Mouse (Mus musculus) stomach, embryonic 16.5 days (tissue): ENCODE results near the gene Tdgf1. TPM values are rescaled to one million over a fixed set of nuclear protein-coding genes. Genes with fewer than 3 reads are reported as not detected.

ENCODE experiments used
- ATAC-seq: fragments of 200-750 bp; cut with Nextera tagmentation; 2 replicates; pipeline ENCODE4 v1.8.0; 2017; ENCODE audit warnings: moderate number of reproducible peaks, moderate TSS enrichment; ENCODE audit not compliant: insufficient read depth, low FRiP score
- H3K27ac ChIP-seq: fragments of 300-500 bp; sonication (generic); 2 replicates; pipeline ENCODE4 v1.5.1; 2014; ENCODE audit warnings: low read length
- H3K27me3 ChIP-seq: fragments of 300-500 bp; sonication (generic); 2 replicates; pipeline ENCODE4 v1.6.1; 2014; ENCODE audit warnings: low read length, control low read depth, mixed read lengths; ENCODE audit not compliant: control insufficient read depth, insufficient read depth
- H3K36me3 ChIP-seq: fragments of 300-500 bp; sonication (generic); 2 replicates; pipeline ENCODE4 v1.6.1; 2014; ENCODE audit warnings: low read length; ENCODE audit not compliant: control insufficient read depth, insufficient read depth
- H3K4me1 ChIP-seq: fragments of 300-500 bp; sonication (generic); 2 replicates; pipeline ENCODE4 v1.6.1; 2014; ENCODE audit warnings: low read length, control low read depth, mixed read lengths; ENCODE audit not compliant: control insufficient read depth, insufficient read depth
- H3K4me2 ChIP-seq: fragments of 300-500 bp; sonication (generic); 2 replicates; pipeline ENCODE4 v1.6.1; 2014; ENCODE audit warnings: low read depth, low read length, mixed read lengths
- H3K4me3 ChIP-seq: fragments of 300-500 bp; sonication (generic); replicated peaks from 2 replicates; pipeline ENCODE4 v1.5.1; 2014; ENCODE audit warnings: mild to moderate bottlenecking, low read length
- H3K9ac ChIP-seq: fragments of 300-500 bp; sonication (generic); 2 replicates; pipeline ENCODE4 v1.6.1; 2014; ENCODE audit warnings: low read length
- H3K9me3 ChIP-seq: fragments of 300-500 bp; sonication (generic); replicated peaks from 2 replicates; pipeline ENCODE4 v1.6.1; 2016; ENCODE audit warnings: low read length, control low read depth; ENCODE audit not compliant: control insufficient read depth
- WGBS: fragments of 180-500 bp; shearing (Covaris S2); extraction: QIAGEN DNeasy Blood & Tissue Kit; methylation state at CpG from one replicate; pipeline ENCODE4 v1.1.7; 2014; 5-methylcytosine and 5-hydroxymethylcytosine counted together
- polyA plus RNA-seq: library from polyadenylated mRNA; unstranded; fragments of >200 nt; fragmentation: Nextera tagmentation; extraction: Ambion mirVana; gene quantifications from 2 replicates; pipeline ENCODE4 v1.2.1, GENCODE M21; 2015

The Tdgf1 gene
- polyA plus RNA-seq, 1 experiment from 2014 or later = not detected

DNA sequence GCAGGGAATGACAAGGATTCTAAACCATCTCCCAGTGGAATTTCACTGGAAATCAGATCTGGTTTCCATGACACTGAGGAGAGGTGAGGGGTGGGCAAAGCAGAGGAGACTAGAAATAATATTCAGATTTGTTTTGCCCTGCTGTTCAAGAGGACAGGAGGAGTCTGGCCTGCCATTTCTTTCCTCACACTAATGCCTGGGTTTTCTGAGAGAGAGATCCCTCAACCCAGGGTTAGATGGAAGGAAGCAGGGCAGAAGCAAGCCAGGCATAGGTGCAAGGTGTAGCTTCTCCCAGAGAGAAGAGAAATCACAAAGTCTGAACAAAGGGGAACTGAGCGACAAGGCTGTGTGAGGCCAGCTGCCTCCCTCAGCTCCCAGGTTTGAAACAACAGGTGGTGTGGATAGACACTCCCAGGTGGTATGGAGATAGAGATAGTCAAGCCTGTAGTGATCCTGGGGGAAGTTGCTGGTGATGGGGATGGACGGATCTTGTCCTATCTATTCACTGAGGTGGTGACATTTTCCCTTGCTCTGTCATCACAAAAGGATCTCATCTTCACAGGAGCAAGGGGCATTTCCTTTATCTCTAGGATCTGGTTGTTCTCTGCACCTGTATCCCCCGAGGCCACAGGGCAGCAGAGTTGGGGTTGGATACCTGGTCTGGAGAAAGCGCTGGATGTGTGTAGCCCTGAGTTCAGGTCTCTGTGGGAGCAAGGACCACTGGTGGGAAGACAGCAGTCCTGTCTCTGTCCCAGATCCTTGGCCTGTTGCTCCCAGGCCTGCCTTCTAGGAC lies 37.9 kb downstream of the Tdgf1 start:
- Histone ChIP-seq H3K9ac (no peak overlapping the region), H3K36me3 (no peaks in the 10 kb centered on the region), H3K4me3 (no peak overlapping the region), H3K9me3 (no peaks in the 10 kb centered on the region), H3K27me3 (no peaks in the 10 kb centered on the region), H3K4me1 (no peaks in the 10 kb centered on the region), H3K27ac (no peak overlapping the region), H3K4me2 (no peak overlapping the region)
- no peak for ATAC-seq
- WGBS = 73% methylated on average over 4 of the region's 4 CpGs

DNA sequence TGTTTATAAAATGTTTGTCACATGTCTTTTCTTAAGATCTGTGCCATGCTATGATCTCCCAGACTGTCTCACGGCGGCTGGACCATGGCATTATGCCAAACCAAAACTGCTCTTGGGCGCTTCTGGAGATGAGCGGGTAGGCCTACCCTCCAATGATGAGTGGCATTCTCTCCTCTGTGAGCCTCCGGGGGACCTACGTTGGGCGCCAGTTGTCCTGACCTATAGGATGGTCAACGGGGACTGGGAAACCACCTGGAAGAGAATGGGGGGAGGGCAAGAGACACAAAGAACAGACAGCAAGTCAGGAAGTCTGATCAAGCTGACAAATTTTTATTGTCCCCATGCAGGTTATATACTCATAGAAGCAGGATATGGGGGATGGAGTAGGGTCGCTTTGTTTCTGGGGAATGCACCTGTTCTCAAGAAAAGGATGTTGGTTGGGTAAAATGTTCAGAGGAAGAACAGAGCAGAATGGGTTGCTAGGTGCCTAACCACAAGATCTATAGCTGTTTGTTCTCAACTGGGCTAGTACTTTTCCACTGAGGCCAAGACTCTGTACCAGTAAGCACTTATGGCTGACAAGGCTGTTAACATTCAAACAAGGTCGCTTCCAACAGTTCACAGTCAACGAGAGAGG lies 38.6 kb downstream of the Tdgf1 start:
- H3K27ac ChIP-seq = no peak overlapping the region
- H3K4me2 ChIP-seq = no peak overlapping the region
- ATAC-seq = no peak
- 91% methylated on average over 11 of the region's 11 CpGs for WGBS
- no peaks in the 10 kb centered on the region for H3K27me3 ChIP-seq
- no peak overlapping the region for H3K4me3 ChIP-seq
- H3K4me1 ChIP-seq = no peaks in the 10 kb centered on the region
- no peaks in the 10 kb centered on the region for H3K36me3 ChIP-seq
- H3K9me3 ChIP-seq = no peaks in the 10 kb centered on the region
- no peak overlapping the region for H3K9ac ChIP-seq

DNA sequence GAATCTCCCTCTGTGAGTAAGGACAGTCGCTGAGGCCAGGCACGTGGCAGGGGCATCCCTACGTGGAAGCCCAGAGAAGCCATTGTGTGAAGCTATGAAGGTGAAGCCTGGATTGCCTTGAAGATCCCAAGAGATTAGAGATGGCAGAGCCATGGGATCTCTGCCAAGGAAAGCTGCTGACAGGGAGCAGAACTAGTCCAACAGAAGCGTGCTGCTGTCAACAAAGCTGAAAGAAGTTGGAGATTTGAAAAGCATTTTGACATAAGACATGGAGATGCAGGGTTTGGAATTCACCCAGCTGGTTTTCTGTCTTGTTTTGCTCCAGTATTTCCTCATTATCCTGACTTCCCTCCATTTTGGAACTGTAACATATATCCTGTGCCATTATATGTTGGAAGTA lies 43.7 kb downstream of the Tdgf1 start:
- 75% methylated on average over 4 of the region's 4 CpGs for WGBS
- no peak overlapping the region for H3K27ac ChIP-seq
- H3K27me3 ChIP-seq = no peaks in the 10 kb centered on the region
- ATAC-seq = no peak
- H3K4me3 ChIP-seq = no peak overlapping the region
- no peaks in the 10 kb centered on the region for H3K9me3 ChIP-seq
- no peaks in the 10 kb centered on the region for H3K4me1 ChIP-seq
- no peak overlapping the region for H3K4me2 ChIP-seq
- H3K9ac ChIP-seq = no peak overlapping the region
- no peaks in the 10 kb centered on the region for H3K36me3 ChIP-seq

DNA sequence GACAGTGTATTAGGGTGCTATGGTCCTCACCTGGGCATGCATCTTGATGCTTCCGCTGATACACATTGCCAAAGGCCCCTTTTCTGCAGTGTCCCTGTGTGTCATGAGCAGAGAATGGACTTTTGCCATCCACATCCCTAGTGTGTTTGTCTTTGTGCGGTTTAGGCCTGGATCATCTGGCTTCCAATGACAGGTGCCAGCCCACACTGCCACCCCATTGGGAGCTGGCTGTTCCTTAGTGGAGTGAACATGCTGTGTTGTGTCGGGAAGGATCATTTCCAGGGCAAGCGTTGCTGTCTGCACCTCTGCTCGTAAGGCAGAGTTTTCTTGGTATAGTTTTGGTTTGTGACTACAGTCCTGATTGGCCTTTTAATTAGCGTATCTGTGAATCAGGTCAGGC lies 44.8 kb downstream of the Tdgf1 start:
- H3K27me3 ChIP-seq = no peaks in the 10 kb centered on the region
- H3K9ac ChIP-seq = no peak overlapping the region
- no peaks in the 10 kb centered on the region for H3K4me1 ChIP-seq
- H3K36me3 ChIP-seq = no peaks in the 10 kb centered on the region
- H3K4me2 ChIP-seq = no peak overlapping the region
- no peaks in the 10 kb centered on the region for H3K9me3 ChIP-seq
- H3K27ac ChIP-seq = no peak overlapping the region
- WGBS = 91% methylated on average over 6 of the region's 6 CpGs
- no peak for ATAC-seq
- H3K4me3 ChIP-seq = no peak overlapping the region

DNA sequence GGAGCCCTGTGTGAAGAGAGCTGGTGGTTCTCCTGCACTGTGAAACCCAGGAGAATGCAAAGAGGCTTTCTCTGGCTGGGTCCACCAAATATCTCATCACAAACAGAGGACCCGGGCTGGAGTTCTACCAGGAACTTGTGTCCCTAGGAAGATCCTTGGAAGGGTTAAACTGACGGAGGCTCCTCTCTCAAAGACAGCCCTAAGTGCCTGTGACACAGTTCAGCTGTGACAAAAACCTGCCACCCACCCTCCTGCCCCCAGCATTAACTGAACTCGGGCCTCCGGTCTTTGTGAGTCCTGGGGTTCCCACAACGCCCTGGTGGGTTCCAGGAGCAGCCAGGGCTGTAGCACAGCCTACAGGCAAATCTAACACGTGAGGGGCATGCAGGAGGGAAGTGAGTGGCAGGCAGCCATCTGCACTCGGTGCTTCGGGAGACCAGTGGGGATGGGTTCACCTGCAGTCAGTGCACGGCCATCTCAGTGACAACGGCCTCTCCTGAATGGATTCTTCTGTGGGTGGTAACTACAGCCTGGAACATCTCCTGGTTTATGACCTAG lies 46.4 kb downstream of the Tdgf1 start:
- Histone ChIP-seq H3K4me2 (no peak overlapping the region), H3K27me3 (no peaks in the 10 kb centered on the region), H3K36me3 (no peaks in the 10 kb centered on the region), H3K4me3 (no peak overlapping the region), H3K9ac (no peak overlapping the region), H3K27ac (no peak overlapping the region), H3K9me3 (no peaks in the 10 kb centered on the region), H3K4me1 (no peaks in the 10 kb centered on the region)
- ATAC-seq = no peak
- 59% methylated on average over 10 of the region's 10 CpGs for WGBS

DNA sequence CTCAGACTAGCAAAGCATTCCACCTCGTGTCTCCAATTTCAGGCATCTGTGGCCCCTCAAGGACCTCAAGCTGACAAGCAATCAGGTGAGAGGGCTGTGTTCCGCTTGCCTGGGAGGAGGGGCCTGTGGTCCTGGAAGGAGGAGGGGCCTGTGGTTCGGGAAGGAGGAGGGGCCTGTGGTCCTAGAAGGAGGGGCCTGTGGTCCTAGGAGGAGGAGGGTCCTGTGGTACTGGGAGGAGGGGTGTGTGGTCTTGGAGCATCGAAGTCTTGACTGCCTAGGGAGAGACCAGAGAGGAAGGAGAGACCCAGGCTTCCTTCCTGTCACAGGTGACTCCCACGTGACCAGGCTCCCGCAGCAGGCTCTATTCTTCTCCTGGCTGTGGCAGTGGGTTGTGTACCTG lies 49.4 kb downstream of the Tdgf1 start:
- WGBS = 15% methylated on average over 6 of the region's 6 CpGs
- Histone ChIP-seq H3K4me3 (no peak overlapping the region), H3K4me1 (no peaks in the 10 kb centered on the region)

DNA sequence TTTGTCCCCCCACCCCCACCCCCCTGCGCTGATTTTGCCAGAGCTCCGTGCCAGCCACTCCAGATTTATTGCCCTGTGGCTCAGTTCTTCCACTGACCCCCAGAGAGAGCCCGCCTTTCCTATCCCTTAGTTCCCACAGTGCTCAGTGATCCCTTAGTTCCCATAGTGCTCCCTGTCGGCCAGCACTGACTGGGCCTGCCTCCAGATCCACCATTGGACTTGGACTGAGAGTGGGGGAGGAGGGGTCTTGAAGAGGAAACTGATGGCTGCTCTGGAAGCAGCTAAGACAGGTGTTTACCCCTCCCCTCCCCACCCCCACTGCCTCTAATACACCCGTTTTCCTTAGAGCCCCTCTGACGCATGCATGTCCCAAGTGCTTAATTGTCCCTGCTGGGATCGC lies 50.0 kb downstream of the Tdgf1 start:
- Histone ChIP-seq H3K4me2 (no peak overlapping the region), H3K9me3 (no peaks in the 10 kb centered on the region), H3K9ac (no peak overlapping the region), H3K27me3 (no peaks in the 10 kb centered on the region), H3K36me3 (no peaks in the 10 kb centered on the region), H3K4me3 (no peak overlapping the region), H3K27ac (no peak overlapping the region), H3K4me1 (no peaks in the 10 kb centered on the region)
- WGBS = 24% methylated on average over 7 of the region's 7 CpGs
- ATAC-seq = no peak

More for the DNA sequence above, 49.4 kb downstream of the Tdgf1 start:
- Histone ChIP-seq H3K36me3 (no peaks in the 10 kb centered on the region), H3K4me2 (no peak overlapping the region), H3K9me3 (no peaks in the 10 kb centered on the region), H3K27ac (no peak overlapping the region), H3K9ac (no peak overlapping the region), H3K27me3 (no peaks in the 10 kb centered on the region)
- peak; percentile 4; the same call in 1 of the 2 replicates for ATAC-seq

DNA sequence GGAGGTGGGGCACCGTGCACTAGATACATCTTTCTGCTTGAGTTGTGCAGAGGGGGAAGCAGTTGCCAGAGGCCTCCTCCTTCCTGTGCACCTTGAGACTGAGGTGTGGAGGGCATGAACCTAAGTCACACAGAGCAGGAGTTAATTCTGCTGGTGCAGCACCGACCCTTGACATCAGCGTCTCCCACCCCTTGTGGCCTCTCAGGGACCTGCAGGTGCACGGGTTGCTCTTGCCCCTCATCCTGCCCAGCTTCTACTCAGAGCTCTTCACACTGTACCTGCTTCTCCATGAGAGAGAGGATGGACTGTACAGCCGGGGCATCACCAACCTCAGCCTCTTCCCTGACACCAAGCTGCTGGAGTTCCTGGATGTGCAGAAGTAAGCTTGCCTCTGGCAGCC lies 50.5 kb downstream of the Tdgf1 start:
- H3K9me3 ChIP-seq = no peaks in the 10 kb centered on the region
- ATAC-seq = no peak
- no peaks in the 10 kb centered on the region for H3K27me3 ChIP-seq
- 52% methylated on average over 5 of the region's 5 CpGs for whole genome bisulfite sequencing
- no peak overlapping the region for H3K4me3 ChIP-seq
- H3K27ac ChIP-seq = no peak overlapping the region
- H3K36me3 ChIP-seq = no peaks in the 10 kb centered on the region
- no peak overlapping the region for H3K4me2 ChIP-seq
- no peak overlapping the region for H3K9ac ChIP-seq
- H3K4me1 ChIP-seq = no peaks in the 10 kb centered on the region

DNA sequence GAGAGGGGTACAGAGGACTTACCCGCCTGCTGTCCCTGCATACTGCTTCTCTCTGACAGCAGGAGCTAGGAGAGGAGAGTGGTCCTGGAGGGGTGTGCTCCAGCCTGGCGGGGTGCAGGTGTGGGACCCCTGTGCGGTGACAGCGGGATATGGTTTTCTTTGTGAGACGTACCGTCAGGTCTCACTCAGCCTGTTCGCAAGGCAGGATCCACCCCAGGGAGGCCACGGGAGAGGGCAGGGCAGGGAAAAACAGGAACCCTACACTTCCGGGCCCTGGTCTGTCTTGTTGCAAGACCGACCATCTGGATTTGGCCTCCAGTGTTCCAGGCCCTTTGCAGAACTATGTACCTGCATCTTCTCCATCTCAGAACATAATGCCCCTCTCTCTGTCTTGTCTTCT lies 52.5 kb downstream of the Tdgf1 start:
- H3K27ac ChIP-seq = no peak overlapping the region
- 58% methylated on average over 10 of the region's 10 CpGs for WGBS
- H3K9ac ChIP-seq = no peak overlapping the region
- no peaks in the 10 kb centered on the region for H3K9me3 ChIP-seq
- H3K4me3 ChIP-seq = no peak overlapping the region
- no peaks in the 10 kb centered on the region for H3K36me3 ChIP-seq
- H3K27me3 ChIP-seq = no peaks in the 10 kb centered on the region
- no peaks in the 10 kb centered on the region; the same call in 1 of the 2 replicates for H3K4me1 ChIP-seq
- no peak for ATAC-seq
- no peak overlapping the region for H3K4me2 ChIP-seq
